Mouse (Mus musculus): ENCODE measurements around the gene Hmgxb4. TPM values are rescaled to one million over a fixed set of nuclear protein-coding genes. Genes with fewer than 3 reads are reported as not detected.

Hmgxb4 gene
- polyA plus RNA-seq, 1 experiment from 2014 or later = 54.6 TPM

GRCm38 (mm10) chr8:74973904-74974303, 19.3 kb upstream of the Hmgxb4 start:
- no peak overlapping the region for H3K4me2 ChIP-seq
- WGBS = 68% methylated on average over 2 of the region's 2 CpGs
- TF ChIP-seq CTCF (IDR thresholded peaks at IDR 0.05; ENCODE audit: low read depth) = no peak
- H3K36me3 ChIP-seq (ENCODE audit: insufficient read depth) = no peaks in the 10 kb centered on the region
- ATAC-seq (ENCODE audit: insufficient read depth) (no peak), DNase-seq (no peak)
- H3K27ac ChIP-seq (ENCODE audit: low read depth) = no peak overlapping the region
- no peaks in the 10 kb centered on the region for H3K4me1 ChIP-seq (ENCODE audit: insufficient read depth)
- H3K9ac ChIP-seq = no peak overlapping the region
- no peaks in the 10 kb centered on the region for H3K9me3 ChIP-seq (ENCODE audit: low read depth, low read length)
- no peak overlapping the region for H3K4me3 ChIP-seq (ENCODE audit: low read depth, low read length)
- no peaks in the 10 kb centered on the region for H3K27me3 ChIP-seq (ENCODE audit: insufficient read depth, low read length)

GRCm38 (mm10) chr8:74977427-74977826, 15.7 kb upstream of the Hmgxb4 start:
- Histone ChIP-seq H3K4me2 (no peak overlapping the region), H3K9ac (no peak overlapping the region), H3K36me3 (ENCODE audit: insufficient read depth) (no peaks in the 10 kb centered on the region), H3K4me3 (ENCODE audit: low read depth, low read length) (no peak overlapping the region), H3K9me3 (ENCODE audit: low read depth, low read length) (no peaks in the 10 kb centered on the region), H3K27ac (ENCODE audit: low read depth) (no peak overlapping the region), H3K4me1 (ENCODE audit: insufficient read depth) (no peaks in the 10 kb centered on the region), H3K27me3 (ENCODE audit: insufficient read depth, low read length) (no peaks in the 10 kb centered on the region)
- peak; percentile 52 for DNase-seq
- TF ChIP-seq CTCF (IDR thresholded peaks at IDR 0.05; ENCODE audit: low read depth) = peak; percentile 59
- 70% methylated on average over 1 of the region's 1 CpGs for WGBS
- no peak for ATAC-seq (ENCODE audit: insufficient read depth)

GRCm38 (mm10) chr8:74980060-74980710, 13.0 kb upstream of the Hmgxb4 start:
- H3K4me2 ChIP-seq = peak overlapping the region; percentile 18; the same call in 1 of the 2 replicates
- no peak for TF ChIP-seq CTCF (IDR thresholded peaks at IDR 0.05; ENCODE audit: low read depth)
- no peaks in the 10 kb centered on the region for H3K27me3 ChIP-seq (ENCODE audit: insufficient read depth, low read length)
- no peak overlapping the region for H3K27ac ChIP-seq (ENCODE audit: low read depth)
- no peaks in the 10 kb centered on the region for H3K9me3 ChIP-seq (ENCODE audit: low read depth, low read length)
- H3K9ac ChIP-seq = no peak overlapping the region
- no peaks in the 10 kb centered on the region for H3K36me3 ChIP-seq (ENCODE audit: insufficient read depth)
- H3K4me1 ChIP-seq (ENCODE audit: insufficient read depth) = no peaks in the 10 kb centered on the region
- peak; percentile 4 for DNase-seq
- ATAC-seq (ENCODE audit: insufficient read depth) = 0 out of 2 replicates have a peak, but pooled peaks have one; percentile 69
- no peak overlapping the region for H3K4me3 ChIP-seq (ENCODE audit: low read depth, low read length)
- 30% methylated on average over 9 of the region's 9 CpGs for WGBS

DNA sequence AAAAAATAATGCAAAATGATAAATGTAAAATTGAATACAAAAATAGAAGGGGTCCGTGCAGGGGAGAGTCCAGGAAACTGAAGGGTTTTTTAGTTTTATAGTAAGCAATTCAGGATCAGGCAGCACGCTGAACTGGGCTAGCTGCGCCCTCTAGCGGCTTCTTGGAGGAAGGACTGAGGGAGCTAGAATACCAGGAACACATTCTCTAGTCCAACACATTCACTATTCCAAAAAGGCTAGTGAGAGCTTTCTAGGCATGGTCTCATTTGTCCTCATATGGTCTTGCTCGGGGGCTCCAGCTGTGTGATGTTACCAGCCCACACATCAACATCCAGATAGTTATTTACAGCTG, 12.5 kb upstream of the Hmgxb4 start:
- no peaks in the 10 kb centered on the region for H3K9me3 ChIP-seq (ENCODE audit: low read depth, low read length)
- DNase-seq (peak; percentile 79), ATAC-seq (ENCODE audit: insufficient read depth) (peak; percentile 68; the same call in 1 of the 2 replicates)
- no peak overlapping the region for H3K9ac ChIP-seq
- WGBS = 1% methylated on average over 5 of the region's 5 CpGs
- peak overlapping the region; percentile 18; the same call in 1 of the 2 replicates for H3K4me2 ChIP-seq
- no peaks in the 10 kb centered on the region for H3K27me3 ChIP-seq (ENCODE audit: insufficient read depth, low read length)
- peak; percentile 82 for TF ChIP-seq CTCF (IDR thresholded peaks at IDR 0.05; ENCODE audit: low read depth)
- H3K36me3 ChIP-seq (ENCODE audit: insufficient read depth) = no peaks in the 10 kb centered on the region
- H3K4me1 ChIP-seq (ENCODE audit: insufficient read depth) = no peaks in the 10 kb centered on the region
- H3K4me3 ChIP-seq (ENCODE audit: low read depth, low read length) = no peak overlapping the region
- H3K27ac ChIP-seq (ENCODE audit: low read depth) = no peak overlapping the region

DNA sequence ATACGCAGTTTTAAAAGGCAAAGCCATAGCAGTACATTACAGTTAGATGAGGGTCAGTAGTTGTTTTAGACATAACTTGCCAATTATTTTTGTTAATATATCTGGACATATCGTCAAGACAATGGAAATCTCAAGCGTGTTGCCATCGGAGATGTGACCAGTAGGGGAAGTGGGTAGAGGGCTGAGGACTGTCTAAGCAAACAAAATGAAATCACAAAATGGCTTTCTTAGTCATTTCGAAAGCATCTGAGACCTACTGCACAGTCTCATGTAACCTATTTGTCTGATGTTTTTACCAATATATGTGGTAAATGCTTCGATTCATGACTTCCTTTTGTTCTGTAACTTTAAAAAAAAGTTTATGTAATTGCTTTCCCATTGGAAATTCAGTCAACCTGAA, 11.3 kb upstream of the Hmgxb4 start:
- Histone ChIP-seq H3K36me3 (ENCODE audit: insufficient read depth) (no peaks in the 10 kb centered on the region), H3K4me1 (ENCODE audit: insufficient read depth) (no peaks in the 10 kb centered on the region), H3K4me2 (no peak overlapping the region), H3K9ac (no peak overlapping the region), H3K27me3 (ENCODE audit: insufficient read depth, low read length) (no peaks in the 10 kb centered on the region), H3K27ac (ENCODE audit: low read depth) (no peak overlapping the region), H3K9me3 (ENCODE audit: low read depth, low read length) (no peaks in the 10 kb centered on the region), H3K4me3 (ENCODE audit: low read depth, low read length) (no peak overlapping the region)
- WGBS = 86% methylated on average over 6 of the region's 6 CpGs
- no peak for TF ChIP-seq CTCF (IDR thresholded peaks at IDR 0.05; ENCODE audit: low read depth)
- DNase-seq (no peak), ATAC-seq (ENCODE audit: insufficient read depth) (no peak)

DNA sequence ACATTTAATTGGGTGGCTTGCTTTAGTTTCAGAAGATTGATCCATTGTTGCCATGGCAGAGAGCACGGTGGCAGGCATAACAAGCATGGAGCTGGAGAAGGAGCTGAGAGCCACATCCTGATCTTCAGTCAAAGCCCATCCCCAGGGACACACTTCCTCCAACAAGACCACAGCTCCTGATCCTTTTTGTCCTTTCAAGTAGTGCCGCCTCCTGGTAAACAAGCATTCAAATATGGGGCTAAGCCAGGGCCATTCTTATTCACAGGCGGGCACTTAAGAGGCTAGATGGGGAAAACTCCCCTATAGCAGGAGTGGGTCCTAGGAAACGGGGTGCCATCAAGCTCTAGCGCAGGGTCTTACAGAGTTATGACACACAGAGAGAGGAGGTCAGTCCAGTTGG, 5.7 kb upstream of the Hmgxb4 start:
- H3K9me3 ChIP-seq (ENCODE audit: low read depth, low read length) = no peaks in the 10 kb centered on the region
- H3K27me3 ChIP-seq (ENCODE audit: insufficient read depth, low read length) = no peaks in the 10 kb centered on the region
- TF ChIP-seq CTCF (IDR thresholded peaks at IDR 0.05; ENCODE audit: low read depth) = no peak
- no peaks in the 10 kb centered on the region for H3K4me1 ChIP-seq (ENCODE audit: insufficient read depth)
- WGBS = 74% methylated on average over 5 of the region's 5 CpGs
- H3K4me2 ChIP-seq = no peak overlapping the region
- no peak overlapping the region for H3K9ac ChIP-seq
- H3K36me3 ChIP-seq (ENCODE audit: insufficient read depth) = no peaks in the 10 kb centered on the region
- DNase-seq (no peak), ATAC-seq (ENCODE audit: insufficient read depth) (no peak)
- no peak overlapping the region for H3K4me3 ChIP-seq (ENCODE audit: low read depth, low read length)
- no peak overlapping the region for H3K27ac ChIP-seq (ENCODE audit: low read depth)

GRCm38 (mm10) chr8:74990021-74990420, 3.1 kb upstream of the Hmgxb4 start:
- Histone ChIP-seq H3K9me3 (ENCODE audit: low read depth, low read length) (no peaks in the 10 kb centered on the region), H3K27ac (ENCODE audit: low read depth) (no peak overlapping the region), H3K4me3 (ENCODE audit: low read depth, low read length) (no peak overlapping the region), H3K36me3 (ENCODE audit: insufficient read depth) (no peaks in the 10 kb centered on the region), H3K9ac (no peak overlapping the region), H3K4me2 (peak overlapping the region; percentile 53), H3K27me3 (ENCODE audit: insufficient read depth, low read length) (no peaks in the 10 kb centered on the region), H3K4me1 (ENCODE audit: insufficient read depth) (no peaks in the 10 kb centered on the region)
- DNase-seq (peak; percentile 52), ATAC-seq (ENCODE audit: insufficient read depth) (no peak)
- TF ChIP-seq CTCF (IDR thresholded peaks at IDR 0.05; ENCODE audit: low read depth) = no peak
- 5% methylated on average over 15 of the region's 15 CpGs for WGBS
